Mouse (Mus musculus) Muller cell, postnatal 12 days (primary cell): Measurements from ENCODE around the gene Olfr693.
"Not testable (repeated sequence)": the region's sequence is repeated elsewhere in the genome, so short reads cannot be mapped to it uniquely, and the experiment has no call there.

ENCODE experiments used
- DNase-seq: peaks from one replicate; pipeline ENCODE4 v3.0.0-alpha.2; 2015; ENCODE audit errors: inconsistent ontology term

Olfr693 gene

GRCm38 (mm10) chr7:106680484-106680883 is at the start of gene Olfr693:
TSS of gene Olfr693 (minus strand) at chr7:106680584.
- DNase-seq = no peak

- DNase-seq = not testable (repeated sequence)
These were observed 45.3 kb upstream of the Olfr693 start for GRCm38 (mm10) chr7:106725654-106726053.

- no peak for DNase-seq
These were observed 35.9 kb upstream of the Olfr693 start, which contains the start of gene Olfr695 for GRCm38 (mm10) chr7:106716296-106716695. TSS of gene Olfr695 (minus strand) at chr7:106716396.

GRCm38 (mm10) chr7:106711463-106711862 is 31.1 kb upstream of the Olfr693 start:
- DNase-seq = no peak

GRCm38 (mm10) chr7:106707705-106708104 is 27.3 kb upstream of the Olfr693 start:
- not testable (repeated sequence) for DNase-seq

GRCm38 (mm10) chr7:106696891-106697290 is 16.5 kb upstream of the Olfr693 start:
- no peak for DNase-seq

- no peak for DNase-seq
These were observed 12.6 kb upstream of the Olfr693 start for GRCm38 (mm10) chr7:106692976-106693375.

- no peak for DNase-seq
These were observed 11.3 kb upstream of the Olfr693 start, which contains the start of gene Olfr694 for GRCm38 (mm10) chr7:106691714-106692113. TSS of gene Olfr694 (minus strand) at chr7:106691814.

GRCm38 (mm10) chr7:106685382-106685781 is 5.0 kb upstream of the Olfr693 start:
- DNase-seq = no peak

- no peak for DNase-seq
These were observed 28.1 kb downstream of the Olfr693 start for GRCm38 (mm10) chr7:106652344-106652652.

- no peak for DNase-seq
These were observed 28.6 kb downstream of the Olfr693 start for GRCm38 (mm10) chr7:106651555-106652343.

GRCm38 (mm10) chr7:106649774-106650173 is 30.6 kb downstream of the Olfr693 start:
- no peak for DNase-seq

GRCm38 (mm10) chr7:106645261-106645660 is 35.1 kb downstream of the Olfr693 start:
- DNase-seq = no peak

GRCm38 (mm10) chr7:106644222-106644870 is 36.0 kb downstream of the Olfr693 start:
- no peak for DNase-seq

GRCm38 (mm10) chr7:106640839-106641238 is 39.5 kb downstream of the Olfr693 start:
- no peak for DNase-seq

GRCm38 (mm10) chr7:106635560-106635959 is 44.8 kb downstream of the Olfr693 start:
- no peak for DNase-seq
